Mouse (Mus musculus) forebrain, embryonic 11.5 days (tissue): ENCODE measurements at regions not wholly inside any gene's neighbourhood (a gene's known extent, or its start where the extent isn't known, plus 50 kb on each side); places are given as distances from the start of the nearest gene placed in this dataset.

ENCODE experiments used
- ATAC-seq: fragments of 200-750 bp; cut with Nextera tagmentation; replicated peaks from 2 replicates; pipeline ENCODE4 v1.8.0; 2017; ENCODE audit warnings: moderate TSS enrichment; ENCODE audit not compliant: low FRiP score
- DNase-seq: peaks from one replicate; pipeline ENCODE4 v3.0.0-alpha.2; 2017; ENCODE audit warnings: low spot score
- H3K27ac ChIP-seq: fragments of 300-500 bp; sonication (generic); 2 replicates; pipeline ENCODE4 v1.5.1; 2014; ENCODE audit warnings: low read depth, low read length
- H3K27me3 ChIP-seq: fragments of 300-500 bp; sonication (generic); 2 replicates; pipeline ENCODE4 v1.6.1; 2014; ENCODE audit warnings: mild to moderate bottlenecking, low read length, mixed read lengths; ENCODE audit not compliant: control insufficient read depth, insufficient read depth
- H3K36me3 ChIP-seq: fragments of 300-500 bp; sonication (generic); 2 replicates; pipeline ENCODE4 v1.6.1; 2014; ENCODE audit warnings: mild to moderate bottlenecking, low read length, moderate library complexity, mixed read lengths; ENCODE audit not compliant: control insufficient read depth, insufficient read depth
- H3K4me1 ChIP-seq: fragments of 300-500 bp; sonication (generic); replicated peaks from 2 replicates; pipeline ENCODE4 v1.6.1; 2014; ENCODE audit warnings: low read length, mixed read lengths; ENCODE audit not compliant: control insufficient read depth, insufficient read depth
- H3K4me2 ChIP-seq: fragments of 300-500 bp; sonication (generic); 2 replicates; pipeline ENCODE4 v1.6.1; 2014; ENCODE audit warnings: low read depth, mild to moderate bottlenecking, low read length, moderate library complexity, mixed read lengths; ENCODE audit not compliant: severe bottlenecking
- H3K4me3 ChIP-seq: fragments of 300-500 bp; sonication (generic); 2 replicates; pipeline ENCODE4 v1.5.1; 2014; ENCODE audit warnings: low read depth, low read length
- H3K9ac ChIP-seq: fragments of 300-500 bp; sonication (generic); 2 replicates; pipeline ENCODE4 v1.6.1; 2014; ENCODE audit warnings: low read length
- H3K9me3 ChIP-seq: fragments of 300-500 bp; sonication (generic); 2 replicates; pipeline ENCODE4 v1.6.1; 2016; ENCODE audit warnings: low read length, mixed read lengths; ENCODE audit not compliant: control insufficient read depth
- WGBS: fragments of 180-500 bp; shearing (Covaris S2); extraction: QIAGEN DNeasy Blood & Tissue Kit; methylation state at CpG from one replicate; pipeline ENCODE4 v1.1.7; 2014; 5-methylcytosine and 5-hydroxymethylcytosine counted together

DNA sequence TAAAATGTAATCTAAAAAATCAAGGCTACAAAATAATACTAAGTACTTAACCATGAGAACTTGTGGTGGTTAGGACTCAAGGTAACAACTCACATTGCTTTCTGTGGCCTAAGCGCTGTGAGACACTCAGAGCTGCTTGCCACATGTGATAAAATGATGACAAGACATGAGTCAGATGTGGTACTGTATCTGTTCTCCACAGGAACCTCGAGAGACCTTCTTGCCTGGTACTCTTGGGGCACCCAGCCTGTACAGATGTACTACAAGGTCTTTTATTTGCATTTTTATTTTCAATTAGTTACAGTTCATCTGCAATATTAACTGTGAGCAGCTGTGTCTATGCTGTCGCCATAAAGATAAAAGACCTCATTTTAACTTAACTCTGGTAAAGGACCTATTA, 692.5 kb downstream of the Egfem1 start:
- Histone ChIP-seq H3K4me1 (no peaks in the 10 kb centered on the region), H3K27me3 (no peaks in the 10 kb centered on the region), H3K27ac (no peak overlapping the region), H3K36me3 (no peaks in the 10 kb centered on the region), H3K9me3 (no peaks in the 10 kb centered on the region), H3K4me3 (no peak overlapping the region), H3K4me2 (no peak overlapping the region), H3K9ac (no peak overlapping the region)
- no peak for ATAC-seq
- DNase-seq, result no peak
- 86% methylated on average over 3 of the region's 3 CpGs for WGBS

DNA sequence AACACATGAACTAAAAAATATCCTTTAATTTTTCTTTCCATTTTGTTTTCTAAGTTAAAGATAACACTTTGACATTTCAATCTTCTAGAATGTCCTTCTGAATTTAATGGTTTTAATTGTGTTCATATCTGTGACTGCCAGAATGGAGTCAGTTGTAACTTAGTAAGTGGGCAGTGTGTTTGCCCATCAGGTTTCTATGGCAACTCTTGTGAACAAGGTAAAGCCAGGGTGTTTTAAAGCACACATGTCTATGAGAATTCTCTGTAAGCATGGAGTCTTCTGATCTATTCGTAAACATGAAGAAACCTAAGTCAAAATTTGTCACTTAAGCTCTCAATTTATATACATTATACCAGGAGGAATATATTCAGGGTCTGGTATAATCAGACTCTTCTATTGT, 689.4 kb downstream of the Egfem1 start:
- H3K4me1 ChIP-seq, result no peaks in the 10 kb centered on the region
- DNase-seq (no peak), ATAC-seq (no peak)
- H3K27me3 ChIP-seq, result no peaks in the 10 kb centered on the region
- no peaks in the 10 kb centered on the region for H3K36me3 ChIP-seq
- H3K9me3 ChIP-seq, result no peaks in the 10 kb centered on the region
- no peak overlapping the region for H3K9ac ChIP-seq
- H3K27ac ChIP-seq, result no peak overlapping the region
- WGBS, result 93% methylated on average over 1 of the region's 1 CpGs
- H3K4me2 ChIP-seq, result no peak overlapping the region
- no peak overlapping the region for H3K4me3 ChIP-seq

DNA sequence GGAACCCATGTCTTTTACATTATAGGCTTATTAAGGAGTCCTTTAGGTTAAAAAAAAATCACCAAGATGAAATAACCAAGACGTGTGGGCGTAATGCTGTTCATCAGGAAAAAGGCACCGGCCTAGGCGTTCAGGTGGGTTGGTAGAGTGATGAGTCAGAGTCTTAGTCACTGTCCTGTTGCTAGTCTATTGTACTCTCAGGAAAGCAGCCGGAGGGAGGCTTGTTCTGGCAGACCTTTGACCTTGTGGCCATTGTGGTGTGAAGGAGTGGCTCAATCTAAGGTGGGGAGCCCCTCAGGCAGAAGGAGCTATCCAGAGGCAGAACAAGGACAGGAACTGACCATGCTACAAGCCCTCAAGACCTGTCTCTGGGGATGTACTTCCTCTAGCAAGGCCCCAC, 686.8 kb downstream of the Egfem1 start:
- H3K4me3 ChIP-seq, result no peak overlapping the region
- H3K9ac ChIP-seq, result no peak overlapping the region
- no peak for DNase-seq
- no peaks in the 10 kb centered on the region for H3K27me3 ChIP-seq
- H3K36me3 ChIP-seq, result no peaks in the 10 kb centered on the region
- 77% methylated on average over 5 of the region's 5 CpGs for WGBS
- H3K9me3 ChIP-seq, result no peaks in the 10 kb centered on the region
- no peak overlapping the region for H3K27ac ChIP-seq
- H3K4me2 ChIP-seq, result no peak overlapping the region
- H3K4me1 ChIP-seq, result no peaks in the 10 kb centered on the region
- ATAC-seq, result no peak

DNA sequence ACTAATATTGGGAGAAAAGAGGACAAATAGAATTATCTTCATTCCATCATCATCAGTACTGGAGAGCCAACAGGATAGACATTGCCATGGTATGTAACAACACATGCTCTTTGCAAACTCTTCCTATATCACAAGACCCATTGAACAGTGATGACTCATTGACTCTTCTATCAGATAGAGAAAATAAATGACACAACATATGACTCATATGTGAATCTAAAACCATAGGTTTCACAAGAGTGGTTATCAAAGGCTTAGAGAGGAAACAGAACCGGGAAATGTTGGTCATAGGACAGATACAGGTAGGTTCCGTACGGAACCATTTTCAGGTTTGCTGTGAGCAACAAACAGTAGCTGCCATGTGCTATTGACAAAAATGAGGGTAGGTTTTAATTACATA, 682.2 kb downstream of the Egfem1 start:
- WGBS, result 94% methylated on average over 3 of the region's 3 CpGs
- Histone ChIP-seq H3K36me3 (no peaks in the 10 kb centered on the region), H3K9me3 (no peaks in the 10 kb centered on the region), H3K4me3 (no peak overlapping the region), H3K9ac (no peak overlapping the region), H3K27me3 (no peaks in the 10 kb centered on the region), H3K4me2 (no peak overlapping the region), H3K27ac (no peak overlapping the region), H3K4me1 (no peaks in the 10 kb centered on the region)
- no peak for ATAC-seq
- DNase-seq, result no peak

DNA sequence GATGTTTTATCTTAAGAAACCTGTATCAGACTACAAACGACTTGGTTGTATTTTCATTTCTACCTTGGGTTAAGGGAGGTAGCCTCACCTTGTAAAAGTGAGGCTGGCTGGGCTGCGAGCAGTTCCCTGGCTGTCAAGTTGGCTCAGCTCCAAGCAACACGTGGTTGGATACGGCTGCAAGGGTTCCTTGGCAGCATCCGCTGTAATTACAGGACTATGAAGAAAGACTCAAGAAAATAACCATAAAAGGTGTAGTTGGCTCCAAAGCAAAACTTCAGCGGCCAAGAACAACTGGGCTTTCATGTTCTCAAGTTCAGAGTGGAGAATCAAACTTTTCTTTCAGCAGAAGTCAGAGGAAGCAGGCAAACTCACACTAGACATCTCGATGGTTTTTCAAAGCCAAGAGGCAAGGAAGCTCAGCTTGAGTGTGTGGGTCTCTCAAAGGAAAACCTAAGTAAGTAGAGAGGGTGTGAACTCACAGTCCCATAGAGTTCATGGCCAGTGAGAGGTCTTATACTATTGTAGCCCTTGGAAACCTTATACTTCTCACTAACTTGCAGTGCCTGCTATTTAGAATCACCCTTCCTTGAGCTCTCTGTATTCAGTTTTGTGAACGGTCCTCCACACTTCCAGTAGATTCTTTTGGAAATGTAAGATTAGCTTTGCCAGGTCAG, 676.1 kb downstream of the Egfem1 start:
- H3K4me1 ChIP-seq, result no peaks in the 10 kb centered on the region
- H3K4me2 ChIP-seq, result no peak overlapping the region
- ATAC-seq, result no peak
- no peaks in the 10 kb centered on the region for H3K27me3 ChIP-seq
- no peak for DNase-seq
- H3K9me3 ChIP-seq, result no peaks in the 10 kb centered on the region
- no peaks in the 10 kb centered on the region for H3K36me3 ChIP-seq
- 88% methylated on average over 8 of the region's 8 CpGs for WGBS
- H3K27ac ChIP-seq, result no peak overlapping the region
- no peak overlapping the region for H3K4me3 ChIP-seq
- H3K9ac ChIP-seq, result no peak overlapping the region
